Mouse (Mus musculus) left cerebral cortex, postnatal 4 days (tissue): Measurements from ENCODE around the gene Usp6nl. TPM values are rescaled to one million over a fixed set of nuclear protein-coding genes. Genes with fewer than 3 reads are reported as not detected.

Experiments
- DNase-seq: peaks from one replicate; pipeline ENCODE4 v3.0.0-alpha.2; 2022
- intact Hi-C: fragments of 180-260 bp; cut with DNase I; formaldehyde crosslinking; loops from one replicate; pipeline ENCODE4 v1.15.1; 2025
- total RNA-seq, 2 experiments: library from RNA; stranded (reverse); gene quantifications; 2 replicates each; pipeline ENCODE4 v1.2.3; 2021

Usp6nl gene
- total RNA-seq, 2 experiments from 2014 or later = 26.7 to 30.0 TPM

DNA sequence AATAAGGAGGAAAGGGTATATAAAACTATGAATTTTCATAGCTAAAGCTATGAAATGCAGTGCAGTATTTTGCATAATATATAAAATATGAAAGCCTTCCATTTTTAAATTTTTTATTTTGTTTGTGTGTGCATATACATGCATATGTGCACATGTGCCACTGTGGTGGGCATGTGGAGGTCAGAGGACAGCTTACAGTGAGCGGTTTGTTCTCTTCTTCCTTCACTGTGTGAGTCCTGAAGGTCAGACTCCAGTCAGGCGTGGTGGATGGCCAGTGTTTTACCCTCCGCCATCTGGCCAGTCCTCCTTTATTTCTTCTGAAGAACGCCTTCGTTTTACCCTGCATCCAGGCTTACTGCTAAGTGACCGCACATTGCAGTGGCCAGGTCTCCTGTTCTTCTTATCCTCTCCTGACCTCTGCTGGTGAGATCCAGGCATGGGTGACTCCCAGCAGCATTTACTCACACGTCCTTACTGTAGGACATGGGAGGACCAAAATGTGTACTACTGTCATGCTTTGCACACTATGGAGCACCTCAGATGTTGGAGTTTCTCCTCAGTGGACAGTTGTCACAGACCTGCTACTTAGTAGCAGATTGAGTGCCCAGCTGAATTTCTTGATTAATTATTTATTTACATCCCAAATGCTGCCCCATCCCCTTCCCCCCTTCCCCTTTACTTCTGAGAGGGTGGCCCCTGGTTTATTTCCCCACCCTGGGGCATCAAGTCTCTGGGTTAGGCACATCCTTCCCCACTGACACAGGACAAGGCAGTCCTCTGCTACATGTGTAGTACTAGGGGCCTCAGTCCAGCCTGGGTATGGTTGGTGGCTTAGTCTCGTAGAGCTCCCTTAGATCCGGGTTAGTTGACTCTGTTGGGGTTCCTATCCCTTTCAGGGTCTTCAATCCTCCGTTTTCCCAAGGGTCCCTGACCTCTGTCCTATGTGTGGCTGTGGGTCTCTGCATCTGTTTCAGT, 82.9 kb downstream of the Usp6nl start:
- intact Hi-C loops = loop anchor here (2.0 to 10.0 kb wide), 2 partner anchors 81 to 185 kb away; partner anchors contain the start of gene Usp6nl

DNA sequence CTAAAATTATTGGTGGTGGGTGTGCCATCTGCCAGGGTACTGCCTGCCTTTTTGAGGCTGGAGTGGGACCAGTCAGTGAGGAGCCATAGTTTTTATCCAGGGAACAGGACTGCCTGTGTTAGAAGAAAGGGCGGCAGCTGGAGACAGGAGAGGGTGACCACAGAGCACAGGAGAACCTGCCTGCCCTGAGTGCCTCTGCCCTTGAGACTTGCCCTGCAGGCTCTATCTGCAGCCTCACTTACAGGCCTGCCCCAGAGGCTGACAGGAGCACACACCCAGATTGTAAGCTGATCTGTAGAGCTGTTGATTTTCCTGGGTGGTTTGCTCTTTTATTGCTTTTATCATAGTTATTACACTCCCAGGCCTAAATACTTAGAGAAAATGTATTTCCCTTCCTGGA, 85.2 kb downstream of the Usp6nl start:
- no peak for DNase-seq
- intact Hi-C loops = loop anchor here (10.0 kb wide), 1 partner anchor 83 kb away; the partner anchor contains the start of gene Usp6nl

More for the DNA sequence above, 82.9 kb downstream of the Usp6nl start:
- peak; percentile 85 for DNase-seq

GRCm38 (mm10) chr2:6412645-6413044, 90.2 kb downstream of the Usp6nl start:
- intact Hi-C loops = no loop called here
- DNase-seq = no peak

- intact Hi-C loops = no loop called here
These were observed 91.3 kb downstream of the Usp6nl start for GRCm38 (mm10) chr2:6413723-6414122.

DNA sequence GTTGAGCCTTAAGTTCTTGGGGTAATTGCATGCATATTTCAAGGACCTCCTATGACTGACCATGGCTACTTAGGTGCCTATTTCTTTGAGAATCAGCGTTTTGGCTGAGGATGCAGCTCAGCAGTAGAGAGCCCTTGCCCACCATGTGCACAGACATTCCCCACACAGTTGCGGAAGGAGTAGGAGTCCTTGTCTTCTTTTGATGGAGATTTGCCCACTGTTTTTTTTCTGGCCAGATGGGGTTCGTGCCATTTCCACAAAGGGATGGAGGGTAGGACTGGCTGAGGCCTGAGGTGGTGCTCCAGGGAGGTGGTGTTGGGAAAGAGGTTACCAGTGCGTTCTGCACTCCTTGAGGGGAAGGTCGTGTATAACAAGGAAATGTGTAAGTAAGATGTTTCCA, 91.9 kb downstream of the Usp6nl start:
- intact Hi-C loops = no loop called here
- DNase-seq = no peak

More at GRCm38 (mm10) chr2:6413723-6414122, 91.3 kb downstream of the Usp6nl start:
- DNase-seq = no peak

DNA sequence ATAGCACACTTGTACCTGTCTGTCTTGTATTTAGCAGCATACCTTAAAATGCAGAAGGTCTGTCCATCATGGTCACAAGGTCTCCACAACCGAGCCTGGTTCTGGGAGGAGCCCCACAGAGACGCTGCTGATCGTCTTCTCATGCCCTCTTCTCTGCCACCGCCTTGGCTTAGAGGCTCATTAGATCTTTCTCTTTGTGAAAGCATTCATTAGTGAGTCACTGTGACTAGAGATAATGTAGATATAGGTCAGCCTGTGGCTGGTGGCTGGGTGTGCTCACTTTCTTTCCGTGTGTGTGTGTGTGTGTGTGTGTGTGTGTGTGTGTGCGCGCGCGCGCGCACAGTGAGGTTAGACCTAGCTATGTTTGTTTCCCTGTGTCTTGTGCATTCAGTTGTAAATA, 94.7 kb downstream of the Usp6nl start:
- intact Hi-C loops = no loop called here
- DNase-seq = no peak

- no peak for DNase-seq
- intact Hi-C loops = no loop called here
These were observed 101.4 kb downstream of the Usp6nl start for GRCm38 (mm10) chr2:6423661-6424550.

GRCm38 (mm10) chr2:6424851-6425250, 102.4 kb downstream of the Usp6nl start:
- no peak for DNase-seq
- intact Hi-C loops = no loop called here

DNA sequence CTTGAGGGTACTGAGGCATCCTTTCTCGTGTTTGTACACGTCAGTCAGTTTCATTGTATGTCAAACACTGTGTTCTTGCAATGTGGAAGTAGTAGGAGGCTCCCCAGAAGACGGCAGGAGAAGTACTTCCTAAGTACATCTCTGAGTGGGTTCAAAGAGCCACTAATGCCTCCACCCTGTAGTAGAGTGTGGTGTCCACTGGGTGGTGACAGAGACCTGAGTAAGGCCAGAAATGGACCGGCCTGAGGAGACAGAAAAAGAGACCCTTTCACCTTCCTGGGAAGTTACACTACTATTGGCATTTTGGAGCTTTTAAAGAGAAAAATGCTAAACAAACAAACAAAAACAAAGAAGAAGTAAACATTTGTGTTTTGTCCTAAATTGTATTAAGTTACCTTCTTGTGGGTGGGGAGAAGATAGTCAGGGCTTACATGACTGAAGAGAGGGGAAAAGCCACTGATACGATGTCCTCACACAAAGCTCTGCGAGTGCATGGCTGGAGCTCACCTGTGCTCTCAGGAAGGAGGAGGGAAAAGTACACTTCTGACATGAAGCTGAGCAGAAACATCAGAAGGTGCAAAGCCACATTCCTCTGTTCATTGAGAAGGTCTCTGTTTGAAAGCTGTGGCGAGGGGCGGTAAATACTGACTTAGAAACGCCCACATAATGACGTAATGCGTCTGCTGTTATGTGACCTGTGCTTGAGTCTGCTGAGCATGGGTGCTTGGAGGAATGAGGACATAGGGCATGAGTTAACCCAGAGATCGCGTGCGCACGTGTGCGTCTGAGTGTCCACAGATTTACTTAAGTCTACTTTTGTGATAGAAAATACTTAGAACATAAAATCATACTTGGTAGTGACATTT, 113.9 kb downstream of the Usp6nl start:
- intact Hi-C loops = no loop called here

DNA sequence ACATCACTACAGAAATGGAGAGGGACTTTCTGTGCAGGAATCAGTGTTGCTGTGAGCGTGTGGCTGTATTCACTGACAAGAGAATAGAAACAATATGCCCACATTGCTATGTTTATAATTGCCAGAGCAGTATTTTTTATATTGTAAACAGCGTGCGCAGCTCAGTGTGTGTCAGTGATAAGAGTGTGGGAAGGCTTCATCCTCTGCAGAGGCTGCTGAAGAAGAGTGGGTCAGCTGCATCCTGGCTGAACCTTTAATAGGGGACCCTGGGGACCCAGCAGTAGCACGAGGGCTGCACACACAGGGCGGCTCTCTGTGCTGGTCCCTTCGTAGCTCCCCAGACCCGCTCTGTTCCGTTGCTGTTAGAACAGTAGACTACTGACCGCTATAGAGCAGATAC, 119.2 kb downstream of the Usp6nl start:
- intact Hi-C loops = no loop called here

More for the DNA sequence above, 113.9 kb downstream of the Usp6nl start:
- peak; percentile 54 for DNase-seq

GRCm38 (mm10) chr2:6442302-6442701, 119.8 kb downstream of the Usp6nl start:
- DNase-seq = no peak
- intact Hi-C loops = no loop called here

More for the DNA sequence above, 119.2 kb downstream of the Usp6nl start:
- DNase-seq = no peak

- intact Hi-C loops = no loop called here
- DNase-seq = no peak
These were observed 121.5 kb downstream of the Usp6nl start for GRCm38 (mm10) chr2:6444015-6444414.

DNA sequence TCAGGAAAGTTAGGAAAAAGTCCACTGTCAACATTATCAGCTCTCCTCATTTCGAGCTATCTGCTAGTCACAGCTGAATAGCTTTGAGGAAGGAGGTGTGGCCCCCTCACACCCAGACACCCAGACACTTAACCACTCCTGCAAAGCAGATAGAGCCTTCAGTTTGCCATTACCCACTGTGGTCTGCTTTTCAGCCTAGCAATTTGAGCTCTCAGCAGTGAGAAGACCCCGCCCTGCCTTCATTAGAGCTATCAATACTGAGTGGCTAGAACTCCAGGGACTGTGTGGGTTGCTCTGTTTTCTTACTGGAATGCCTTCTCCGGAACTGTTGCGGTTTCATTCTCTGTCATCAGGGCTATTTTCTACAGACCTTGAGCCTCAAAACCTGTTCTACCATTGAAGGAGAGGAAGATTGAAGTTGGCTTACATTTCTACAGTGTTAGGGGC, 122.3 kb downstream of the Usp6nl start:
- no peak for DNase-seq
- intact Hi-C loops = no loop called here

GRCm38 (mm10) chr2:6445858-6446257, 123.4 kb downstream of the Usp6nl start:
- intact Hi-C loops = no loop called here
- DNase-seq = no peak

GRCm38 (mm10) chr2:6448880-6449279, 126.4 kb downstream of the Usp6nl start:
- intact Hi-C loops = no loop called here
- no peak for DNase-seq

- no peak for DNase-seq
- intact Hi-C loops = no loop called here
These were observed 127.2 kb downstream of the Usp6nl start for GRCm38 (mm10) chr2:6449656-6450055.

DNA sequence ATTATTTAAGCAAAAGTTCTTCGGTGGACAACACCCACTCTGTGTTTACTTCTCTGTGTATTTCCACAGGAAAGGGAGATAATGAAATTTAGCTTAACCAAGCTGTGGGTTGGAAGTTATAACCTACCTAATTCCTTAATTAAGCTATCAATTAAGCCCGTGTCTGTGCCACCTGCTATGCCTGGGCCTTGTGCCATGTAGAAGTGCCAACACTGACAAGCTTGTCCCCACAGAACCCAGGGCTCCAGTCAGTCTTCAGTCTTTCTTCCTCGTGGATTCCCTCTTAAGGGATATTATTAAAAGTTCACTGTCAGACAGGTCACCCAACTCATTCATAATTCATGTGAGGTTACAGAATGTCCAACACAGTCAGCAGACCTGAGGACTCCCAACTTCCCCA, 128.1 kb downstream of the Usp6nl start:
- intact Hi-C loops = no loop called here
- DNase-seq = peak; percentile 89

DNA sequence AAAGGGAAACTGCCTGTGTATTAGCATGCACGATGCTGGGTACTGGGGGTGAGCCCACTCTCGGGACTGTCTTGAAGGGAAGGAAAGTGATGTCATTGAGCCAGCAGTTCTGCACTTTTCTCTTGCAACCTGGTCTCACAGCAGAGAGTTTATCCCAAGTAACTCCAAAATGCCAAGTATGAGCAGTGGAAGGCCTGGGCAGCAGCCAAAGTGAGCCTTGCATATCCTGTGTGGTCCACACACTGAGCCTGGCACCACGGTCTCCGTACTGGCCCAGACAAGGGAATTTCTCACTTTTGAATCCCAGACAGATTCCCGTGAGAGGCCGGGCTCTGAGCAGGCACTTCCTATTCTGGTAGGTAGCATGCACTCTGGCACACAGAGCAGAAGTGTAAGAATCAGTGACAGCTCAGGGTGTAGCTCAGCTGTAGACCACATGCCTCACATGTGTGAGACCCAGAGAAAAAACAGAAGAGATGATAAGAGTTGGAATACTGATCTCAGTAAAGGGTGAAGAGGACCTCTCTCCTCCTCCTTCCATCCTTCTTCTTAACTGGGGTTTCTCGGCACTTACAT, 132.6 kb downstream of the Usp6nl start:
- DNase-seq = peak; percentile 33
- intact Hi-C loops = no loop called here

- intact Hi-C loops = no loop called here
- no peak for DNase-seq
These were observed 137.0 kb downstream of the Usp6nl start for GRCm38 (mm10) chr2:6459282-6460047.
